Mouse (Mus musculus) heart, adult 2 months (tissue): Measurements from ENCODE around the gene P2rx4. TPM values are rescaled to one million over a fixed set of nuclear protein-coding genes. Genes with fewer than 3 reads are reported as not detected.
A peak's percentile ranks its signal among the peaks of the same experiment; 100 is the strongest.

ENCODE experiments used
- DNase-seq, 2 experiments: peaks; one replicate each; pipeline ENCODE4 v3.0.0; 2021
- H3K27ac ChIP-seq: fragments of 200-600 bp; 2 replicates; pipeline ENCODE4 v1.8.1; 2022
- H3K27me3 ChIP-seq: fragments of 200-500 bp; 2 replicates; pipeline ENCODE4 v1.6.1; 2012; ENCODE audit warnings: mild to moderate bottlenecking, low read length, inconsistent platforms, mixed read lengths; ENCODE audit not compliant: control insufficient read depth, insufficient read depth
- H3K36me3 ChIP-seq: fragments of 200-500 bp; 2 replicates; pipeline ENCODE4 v1.6.1; 2012; ENCODE audit warnings: low read length, inconsistent platforms; ENCODE audit not compliant: control insufficient read depth, insufficient read depth
- H3K4me1 ChIP-seq: fragments of 200-500 bp; 2 replicates; pipeline ENCODE4 v1.6.1; 2011; ENCODE audit warnings: low read length; ENCODE audit not compliant: control insufficient read depth, insufficient read depth
- H3K4me3 ChIP-seq: fragments of 200-600 bp; 2 replicates; pipeline ENCODE4 v1.8.1; 2022
- H3K79me2 ChIP-seq: fragments of 200-500 bp; replicated peaks from 2 replicates; pipeline ENCODE4 v1.6.1; 2012; ENCODE audit warnings: mild to moderate bottlenecking, inconsistent platforms, low read length, moderate library complexity, mixed read lengths; ENCODE audit not compliant: control insufficient read depth, insufficient read depth
- H3K9ac ChIP-seq: fragments of 200-500 bp; 2 replicates; pipeline ENCODE4 v1.6.1; 2012; ENCODE audit warnings: low read depth, mild to moderate bottlenecking, control low read depth, inconsistent platforms, low read length, mixed read lengths
- CTCF ChIP-seq: fragments of 200-600 bp; IDR thresholded peaks from 2 replicates; pipeline ENCODE4 v1.8.1; 2022; ENCODE audit warnings: antibody characterized with exemption, mild to moderate bottlenecking, moderate library complexity
- EP300 ChIP-seq: fragments of 200-500 bp; IDR thresholded peaks from 2 replicates; pipeline ENCODE4 v1.6.1; 2011; ENCODE audit warnings: low read depth, low read length, control low read depth; ENCODE audit not compliant: insufficient read depth
- POLR2A ChIP-seq: fragments of 200-500 bp; IDR thresholded peaks from 2 replicates; pipeline ENCODE4 v1.6.1; 2011; ENCODE audit warnings: mild to moderate bottlenecking, low read depth, low read length, control low read depth; ENCODE audit not compliant: insufficient read depth
- WGBS: fragments of 180-500 bp; shearing (Covaris S2); methylation state at CpG from one replicate; pipeline ENCODE4 v1.1.7; 2018; 5-methylcytosine and 5-hydroxymethylcytosine counted together
- intact Hi-C: fragments of 180-260 bp; cut with DNase I; formaldehyde crosslinking; loops from one replicate; pipeline ENCODE4 v1.15.1; 2025
- polyA plus RNA-seq: library from polyadenylated mRNA; depleted of rRNA; stranded (reverse); fragments of >200 nt; gene quantifications from 2 replicates; pipeline ENCODE4 v1.2.3, GENCODE M21; 2012
- total RNA-seq, 2 experiments: library from RNA; stranded (reverse); gene quantifications; 2 replicates each; pipeline ENCODE4 v1.2.3; 2021

P2rx4 gene
- total and polyA plus RNA-seq, 3 experiments, result 17.4 to 28.9 (median 19.0) TPM

DNA sequence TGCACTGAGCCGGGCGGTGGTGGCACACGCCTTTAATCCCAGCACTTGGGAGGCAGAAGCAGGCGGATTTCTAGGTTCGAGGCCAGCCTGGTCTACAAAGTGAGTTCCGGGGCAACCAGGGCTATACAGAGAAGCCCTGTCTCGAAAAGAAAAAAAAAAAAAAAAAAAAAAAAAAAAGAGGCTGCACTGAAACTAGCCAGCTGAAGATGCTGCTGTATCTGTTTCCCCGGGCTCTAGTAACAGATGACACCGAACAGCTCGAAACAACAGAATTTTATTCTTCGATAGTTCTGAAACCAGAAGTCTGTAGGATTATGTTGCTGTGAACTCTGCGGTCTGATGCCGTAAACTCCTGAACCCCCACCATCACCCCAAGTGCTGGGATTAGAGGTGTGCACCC lies 18.1 kb downstream of the P2rx4 start:
- Histone ChIP-seq H3K4me1 (no peaks in the 10 kb centered on the region), H3K27me3 (no peaks in the 10 kb centered on the region), H3K36me3 (no peaks in the 10 kb centered on the region), H3K4me3 (no peak overlapping the region), H3K9ac (no peak overlapping the region), H3K79me2 (no peaks in the 10 kb centered on the region), H3K27ac (no peak overlapping the region)
- intact Hi-C loops, result loop anchor here (2.0 to 5.0 kb wide), 2 partner anchors 15 to 98 kb away; no protein-coding TSS in a partner anchor
- 86% methylated on average over 12 of the region's 13 CpGs for WGBS
- DNase-seq, result no peak
- TF ChIP-seq EP300, result no peak
- TF ChIP-seq CTCF, result no peak
- no peak for TF ChIP-seq POLR2A

DNA sequence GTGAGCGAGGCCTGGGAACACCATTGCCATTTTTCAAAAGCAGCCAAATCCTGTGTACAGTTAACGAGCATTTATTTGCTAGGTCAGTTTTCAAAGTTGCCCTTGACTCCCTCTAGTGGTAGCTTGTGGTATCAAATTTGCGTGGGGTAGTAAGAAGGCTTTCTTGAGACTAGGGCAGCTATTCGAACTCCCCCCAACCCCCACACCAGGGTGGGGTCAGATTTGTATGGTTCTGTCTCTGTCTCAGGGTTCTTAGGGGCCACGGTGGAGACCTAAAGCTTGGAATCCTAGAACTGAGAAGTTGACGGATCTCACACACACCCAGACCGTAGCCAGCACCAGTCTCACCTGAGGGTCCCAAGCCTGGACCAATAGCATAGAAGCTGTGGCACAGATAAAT lies 18.7 kb downstream of the P2rx4 start:
- H3K79me2 ChIP-seq, result no peaks in the 10 kb centered on the region
- TF ChIP-seq CTCF (peak; percentile 87), POLR2A (no peak)
- no peaks in the 10 kb centered on the region for H3K36me3 ChIP-seq
- H3K9ac ChIP-seq, result no peak overlapping the region
- no peaks in the 10 kb centered on the region for H3K27me3 ChIP-seq
- no peak overlapping the region for H3K27ac ChIP-seq
- intact Hi-C loops, result loop anchor here (5.0 kb wide), 1 partner anchor 99 kb away; no protein-coding TSS in a partner anchor
- WGBS, result 17% methylated on average over 7 of the region's 7 CpGs
- no peaks in the 10 kb centered on the region for H3K4me1 ChIP-seq
- DNase-seq, result peak; percentile 30 to 45
- H3K4me3 ChIP-seq, result no peak overlapping the region

DNA sequence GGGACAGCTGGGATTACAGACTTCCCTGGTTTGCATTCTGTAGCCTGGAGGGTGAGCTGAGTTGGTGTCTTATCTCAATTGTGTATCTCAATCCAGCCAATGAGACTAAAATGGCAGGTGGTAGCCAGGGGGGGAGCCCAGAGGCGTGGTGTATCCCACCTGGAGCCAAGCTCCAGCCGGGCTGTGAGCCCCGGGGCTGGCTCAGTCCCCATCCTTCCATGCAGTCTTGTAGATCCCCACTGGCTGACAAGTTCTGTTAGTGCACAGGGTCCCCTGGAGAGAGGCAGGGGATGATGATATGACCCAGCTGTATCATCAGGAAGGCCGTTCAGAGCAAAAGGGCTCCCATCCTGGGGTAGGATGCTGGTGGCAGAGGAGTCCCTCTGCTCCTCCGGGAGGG lies 19.3 kb downstream of the P2rx4 start:
- intact Hi-C loops, result loop anchor here (5.0 kb wide), 1 partner anchor 99 kb away; no protein-coding TSS in a partner anchor
- H3K27me3 ChIP-seq, result no peaks in the 10 kb centered on the region

DNA sequence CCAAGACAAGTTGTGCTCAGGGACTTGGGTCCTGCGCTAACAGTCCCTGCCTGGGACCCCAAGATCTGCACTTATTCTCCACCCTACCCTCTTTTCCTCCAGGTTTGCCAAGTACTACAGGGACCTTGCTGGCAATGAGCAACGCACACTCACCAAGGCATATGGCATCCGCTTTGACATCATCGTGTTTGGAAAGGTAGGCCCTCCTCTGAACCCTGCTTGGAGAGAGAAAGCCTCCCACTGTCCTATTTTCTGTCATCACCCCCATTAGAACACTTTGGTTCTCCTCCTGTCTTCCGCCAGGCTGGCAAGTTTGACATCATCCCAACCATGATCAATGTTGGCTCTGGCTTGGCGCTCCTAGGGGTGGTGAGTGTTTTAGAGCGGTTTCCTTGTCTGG lies 19.8 kb downstream of the P2rx4 start:
- no peaks in the 10 kb centered on the region for H3K27me3 ChIP-seq
- no peak for TF ChIP-seq EP300
- no peak overlapping the region for H3K4me3 ChIP-seq
- no peak for DNase-seq
- no peaks in the 10 kb centered on the region for H3K36me3 ChIP-seq
- 93% methylated on average over 7 of the region's 7 CpGs for WGBS
- intact Hi-C loops, result loop anchor here (5.0 kb wide), 1 partner anchor 100 kb away; no protein-coding TSS in a partner anchor
- H3K9ac ChIP-seq, result no peak overlapping the region
- peaks cover 1% of the 10 kb centered on the region; the same call in 1 of the 2 replicates for H3K4me1 ChIP-seq
- no peaks in the 10 kb centered on the region for H3K79me2 ChIP-seq
- no peak overlapping the region for H3K27ac ChIP-seq

More for the DNA sequence above, 19.3 kb downstream of the P2rx4 start:
- DNase-seq, result no peak
- H3K27ac ChIP-seq, result no peak overlapping the region
- H3K4me1 ChIP-seq, result peaks cover 1% of the 10 kb centered on the region; the same call in 1 of the 2 replicates
- no peak overlapping the region for H3K4me3 ChIP-seq
- TF ChIP-seq CTCF (no peak), POLR2A (no peak), EP300 (no peak)
- no peaks in the 10 kb centered on the region for H3K36me3 ChIP-seq
- H3K79me2 ChIP-seq, result no peaks in the 10 kb centered on the region
- WGBS, result 76% methylated on average over 5 of the region's 5 CpGs
- H3K9ac ChIP-seq, result no peak overlapping the region

DNA sequence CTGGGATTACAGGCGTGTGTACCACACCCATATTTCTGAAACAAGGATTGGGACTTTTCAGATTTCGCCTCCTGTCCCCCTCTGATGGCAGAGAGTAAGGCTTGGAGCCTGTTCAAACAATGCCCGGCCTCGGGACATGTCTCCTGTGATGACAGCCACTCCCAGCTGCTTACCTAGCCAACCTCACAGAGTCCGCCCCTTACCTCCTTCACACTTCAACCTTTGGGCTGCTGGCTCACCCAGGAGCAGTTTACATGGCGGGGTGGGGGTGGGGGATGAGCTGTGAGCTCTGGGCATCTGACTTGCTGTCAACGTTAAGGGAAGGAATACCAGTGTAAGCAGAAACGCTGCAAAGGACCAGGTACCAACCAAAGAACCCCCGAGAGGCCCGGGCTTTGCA lies 23.4 kb downstream of the P2rx4 start:
- Histone ChIP-seq H3K36me3 (no peaks in the 10 kb centered on the region), H3K4me1 (peaks cover 6% of the 10 kb centered on the region), H3K79me2 (no peaks in the 10 kb centered on the region), H3K9ac (no peak overlapping the region), H3K27me3 (no peaks in the 10 kb centered on the region), H3K27ac (no peak overlapping the region), H3K4me3 (no peak overlapping the region)
- intact Hi-C loops, result loop anchor here (5.0 kb wide), 1 partner anchor 328 kb away; no protein-coding TSS in a partner anchor
- no peak for TF ChIP-seq EP300
- no peak for TF ChIP-seq CTCF
- TF ChIP-seq POLR2A, result no peak
- WGBS, result 83% methylated on average over 10 of the region's 10 CpGs
- no peak for DNase-seq

DNA sequence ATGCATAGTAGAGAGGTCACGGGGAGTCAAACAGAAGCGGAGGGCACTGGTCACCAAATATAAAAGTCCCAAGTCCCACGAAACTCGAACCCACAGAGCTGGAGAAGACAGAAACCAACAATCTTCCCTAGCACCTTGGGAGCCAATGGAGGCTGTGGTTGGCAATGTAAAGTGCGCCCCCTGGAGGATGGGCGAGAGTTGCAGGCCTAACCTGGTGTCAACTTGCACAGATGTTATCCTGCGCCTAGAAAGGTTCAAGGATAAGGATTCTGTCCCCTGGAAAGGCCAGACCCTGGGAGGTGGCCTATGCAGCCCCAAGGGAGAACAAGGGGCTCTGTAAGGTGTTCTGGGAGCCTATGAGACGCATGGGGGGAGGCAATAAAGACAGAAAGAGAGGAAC lies 24.0 kb downstream of the P2rx4 start:
- Histone ChIP-seq H3K4me3 (no peak overlapping the region), H3K27ac (no peak overlapping the region), H3K36me3 (no peaks in the 10 kb centered on the region), H3K27me3 (no peaks in the 10 kb centered on the region), H3K79me2 (no peaks in the 10 kb centered on the region), H3K4me1 (peaks cover 6% of the 10 kb centered on the region), H3K9ac (no peak overlapping the region)
- peak; percentile 63 to 80 for DNase-seq
- peak; percentile 46; the same call in 1 of the 2 replicates for TF ChIP-seq EP300
- TF ChIP-seq CTCF, result peak; percentile 93
- no peak for TF ChIP-seq POLR2A
- intact Hi-C loops, result loop anchor here (5.0 kb wide), 1 partner anchor 329 kb away; no protein-coding TSS in a partner anchor
- 70% methylated on average over 8 of the region's 8 CpGs for WGBS
